Mouse (Mus musculus) ovary, postnatal 14 days (tissue): Measurements from ENCODE around the gene OR5BS1P.
"Not testable (repeated sequence)": the region's sequence is repeated elsewhere in the genome, so short reads cannot be mapped to it uniquely, and the experiment has no call there.

Experiments used
- DNase-seq: peaks from one replicate; pipeline ENCODE4 v3.0.0; 2022; ENCODE audit warnings: low spot score

The OR5BS1P gene

GRCm38 (mm10) chr15:98506253-98506957, 36.7 kb downstream of the OR5BS1P start:
- DNase-seq = no peak

- no peak for DNase-seq
Measured at GRCm38 (mm10) chr15:98507321-98507720, 37.6 kb downstream of the OR5BS1P start.

DNA sequence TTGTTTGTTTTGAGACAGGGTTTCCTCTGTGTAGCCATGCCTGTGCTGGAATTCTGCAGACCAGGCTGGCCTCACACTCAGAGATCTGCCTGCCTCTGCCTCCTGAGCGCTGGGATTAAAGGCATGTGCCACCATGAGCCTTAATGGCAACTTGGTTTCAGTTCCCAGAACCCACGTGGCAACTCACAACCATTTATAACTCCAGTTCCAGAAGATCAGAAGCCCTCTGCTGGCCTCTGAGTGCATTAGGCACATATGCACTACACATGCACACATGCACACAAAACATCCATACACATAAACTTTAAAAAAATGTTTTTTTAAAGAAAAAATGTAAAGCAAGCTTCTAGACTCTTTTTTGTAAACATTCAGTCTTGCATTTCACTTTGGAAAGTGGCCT, 39.7 kb downstream of the OR5BS1P start:
- DNase-seq = no peak

GRCm38 (mm10) chr15:98510438-98511385, 41.0 kb downstream of the OR5BS1P start:
- peak; percentile 55 for DNase-seq

- DNase-seq = no peak
Measured at GRCm38 (mm10) chr15:98511386-98511928, 41.8 kb downstream of the OR5BS1P start.

DNA sequence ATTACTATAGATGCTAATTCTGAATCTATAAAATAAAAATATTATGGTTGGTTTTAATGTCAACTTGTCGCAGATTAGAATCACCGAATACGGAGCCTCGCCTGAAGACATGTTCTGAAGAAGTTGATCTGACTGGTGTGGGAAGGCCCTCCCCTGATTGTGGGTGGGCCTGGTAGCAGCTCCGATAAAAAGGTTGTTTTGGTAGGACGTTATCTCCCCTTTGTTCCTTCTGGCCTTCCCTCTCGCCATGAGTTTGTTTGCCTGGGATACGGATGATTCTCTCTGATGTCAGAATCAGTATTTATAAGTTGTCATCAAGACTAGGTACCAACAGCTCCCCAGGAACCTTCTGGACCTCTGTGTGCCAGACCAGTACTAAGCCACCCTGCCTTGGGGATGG, 42.5 kb downstream of the OR5BS1P start:
- no peak for DNase-seq

DNA sequence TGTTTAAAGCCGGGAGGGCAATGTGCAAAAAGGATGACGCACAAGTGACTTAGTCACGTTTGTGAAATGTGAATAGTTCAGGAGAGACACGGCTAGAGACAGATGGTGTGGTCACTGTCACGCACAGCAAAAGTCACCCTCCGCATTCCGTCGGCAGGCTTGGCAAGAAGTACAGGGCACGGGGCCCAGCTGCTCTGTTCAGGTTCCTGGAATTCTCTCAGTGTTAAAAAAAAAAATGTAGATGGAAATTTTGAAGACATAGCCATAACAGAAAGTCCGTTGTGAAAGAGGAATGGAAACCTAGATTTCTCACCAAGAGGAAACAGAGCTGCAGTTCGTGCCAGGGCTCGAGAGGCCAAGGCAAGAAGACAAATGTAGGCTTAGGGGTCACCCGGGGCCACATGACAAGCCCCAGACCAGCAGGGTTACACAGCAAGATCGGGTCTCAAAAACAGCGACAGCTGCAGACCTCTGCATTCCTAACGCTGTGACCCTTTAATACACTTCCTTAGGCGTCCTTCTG, 43.2 kb downstream of the OR5BS1P start:
- no peak for DNase-seq

- not testable (repeated sequence) for DNase-seq
Measured at GRCm38 (mm10) chr15:98513676-98514075, 44.0 kb downstream of the OR5BS1P start.

DNA sequence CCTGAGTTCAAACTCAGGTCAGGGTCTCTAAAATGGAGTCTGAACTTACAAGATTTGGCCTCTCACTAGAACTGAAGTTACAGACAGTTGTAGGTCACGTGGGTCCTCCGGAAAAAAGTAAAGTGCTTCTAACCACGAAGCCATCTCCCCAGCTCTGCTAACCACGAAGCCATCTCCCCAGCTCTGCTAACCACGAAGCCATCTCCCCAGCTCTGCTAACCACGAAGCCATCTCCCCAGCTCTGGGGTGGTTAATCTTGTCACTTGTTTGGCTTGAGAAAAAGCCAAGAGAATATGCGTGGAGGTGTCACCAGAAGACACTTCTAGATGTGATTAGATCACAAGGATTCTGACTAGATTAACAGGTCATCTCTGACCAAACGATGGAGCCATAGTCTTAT, 44.5 kb downstream of the OR5BS1P start:
- no peak for DNase-seq

GRCm38 (mm10) chr15:98514845-98515244, 45.1 kb downstream of the OR5BS1P start:
- not testable (repeated sequence) for DNase-seq

DNA sequence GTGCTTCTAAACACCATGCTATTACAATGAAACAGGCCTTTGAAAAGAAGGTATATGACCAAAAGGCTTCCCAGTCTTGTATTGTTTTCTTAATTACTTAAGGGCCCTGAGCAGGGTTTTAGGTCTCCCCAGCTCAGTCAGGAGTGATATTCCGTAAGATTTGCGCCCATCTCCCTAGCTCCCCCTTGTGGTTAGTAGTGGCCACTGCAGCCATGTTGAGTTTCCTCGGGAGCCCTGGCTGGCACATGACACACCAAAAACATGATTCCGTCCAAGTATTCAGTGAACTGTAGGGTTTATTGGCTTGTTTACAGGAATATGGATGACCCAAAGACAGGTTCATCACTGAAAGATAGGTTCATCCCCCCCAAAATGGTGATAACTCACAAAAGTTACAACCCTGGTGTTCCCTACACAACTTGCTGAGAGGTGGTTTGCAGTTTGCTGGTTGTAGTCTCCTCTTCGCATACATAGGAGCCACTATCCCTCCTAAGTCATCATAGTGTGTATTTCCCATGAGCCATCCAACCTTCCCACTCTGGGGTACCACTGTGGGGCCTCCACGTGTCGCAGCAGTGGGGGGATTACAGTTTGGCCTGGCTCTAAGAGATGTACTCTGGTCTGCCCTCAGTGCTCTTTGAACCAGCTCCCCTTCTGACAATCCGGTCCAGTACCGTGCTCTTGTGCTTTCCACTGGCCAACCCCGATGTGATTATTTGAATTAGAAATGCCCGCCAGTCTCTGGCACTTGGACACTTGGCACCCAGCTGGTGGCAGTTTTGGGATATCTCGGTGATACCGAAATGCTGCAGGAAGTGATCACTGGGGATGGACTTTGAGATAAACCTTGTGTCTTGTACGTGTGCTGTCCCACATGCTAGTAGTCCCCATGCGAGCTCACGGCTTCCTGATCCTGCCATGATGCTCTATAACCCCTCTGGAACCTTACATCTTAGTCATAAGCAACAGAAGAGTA, 48.0 kb downstream of the OR5BS1P start:
- peak; percentile 58 for DNase-seq

DNA sequence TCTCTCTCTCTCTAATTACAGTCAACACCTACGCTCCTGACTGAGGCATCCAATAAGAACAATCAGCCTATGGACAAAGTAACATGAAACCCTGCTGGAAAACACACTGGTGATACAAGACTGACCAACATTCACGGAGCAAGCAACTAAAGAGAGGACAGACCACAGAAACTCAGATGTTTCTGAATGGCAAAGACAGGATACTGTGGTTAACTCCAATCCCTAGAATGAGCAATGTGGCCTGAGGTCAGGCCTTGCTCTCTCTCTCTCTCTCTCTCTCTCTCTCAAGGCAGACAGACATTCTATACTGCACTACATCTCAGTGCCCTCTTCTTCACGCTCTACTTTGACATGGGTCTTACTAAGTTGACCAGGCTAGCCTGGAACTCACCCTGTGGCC, 51.5 kb downstream of the OR5BS1P start:
- DNase-seq = no peak

GRCm38 (mm10) chr15:98526057-98526456, 56.4 kb downstream of the OR5BS1P start:
- DNase-seq = no peak

DNA sequence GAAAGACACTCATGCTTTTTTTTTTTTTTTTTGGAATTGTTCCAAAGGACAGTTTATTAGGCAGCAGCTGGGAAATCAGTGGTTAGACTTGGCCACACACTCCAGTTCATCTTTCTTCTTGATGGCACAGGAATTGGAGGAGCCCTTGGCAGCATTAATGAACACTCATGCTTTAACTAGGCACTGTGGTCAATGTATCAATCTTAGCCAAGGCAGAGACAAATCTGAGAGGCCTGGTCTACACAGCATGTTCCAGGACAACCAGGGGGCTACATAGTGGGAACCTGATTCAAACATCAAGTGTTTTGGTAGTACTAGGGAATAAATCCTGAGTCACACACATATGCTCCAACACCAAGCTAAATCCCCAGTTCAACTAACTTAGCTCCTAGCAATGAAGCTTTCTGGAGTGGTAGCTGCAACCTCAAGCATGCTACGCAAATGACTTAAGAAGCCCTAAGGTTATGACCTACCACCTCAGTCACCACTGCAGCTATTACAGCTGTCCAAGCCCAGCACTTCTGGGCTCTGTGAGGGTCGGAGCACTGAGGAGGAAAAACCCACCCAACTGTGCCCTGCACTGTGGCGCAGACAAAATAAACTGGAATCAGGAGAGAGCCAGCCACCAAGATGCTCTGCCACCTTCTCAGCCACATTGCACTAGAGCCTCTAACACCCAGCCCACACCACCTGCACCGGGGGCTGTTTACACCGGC, 57.5 kb downstream of the OR5BS1P start:
- no peak for DNase-seq

DNA sequence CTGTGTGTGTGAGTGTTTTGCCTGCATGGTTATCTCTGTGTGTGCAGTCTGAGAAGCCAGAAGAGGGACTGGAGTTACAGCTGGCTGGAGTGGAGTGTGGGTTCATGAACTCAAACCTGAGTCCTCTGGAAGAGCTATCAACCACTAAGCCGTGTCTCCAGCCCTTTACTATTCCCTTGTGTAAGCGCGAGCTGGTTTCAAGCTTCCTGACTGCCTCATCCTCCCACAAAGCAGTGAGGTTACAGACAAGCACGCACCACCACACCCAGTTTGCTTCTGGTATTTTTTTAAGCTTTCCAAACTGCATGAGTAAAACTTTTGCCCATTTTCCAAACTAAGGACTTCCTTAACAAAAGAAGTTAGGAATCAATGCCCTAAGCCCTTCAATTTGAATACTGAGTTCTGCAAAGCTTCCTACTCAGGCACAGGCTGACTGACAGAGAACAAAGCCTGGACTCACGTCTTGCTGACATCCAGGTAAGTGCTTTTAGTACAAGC, 58.4 kb downstream of the OR5BS1P start:
- DNase-seq = no peak
